Mouse (Mus musculus): ENCODE measurements around the gene Axin1. TPM values are rescaled to one million over a fixed set of nuclear protein-coding genes. Genes with fewer than 3 reads are reported as not detected.
"Not testable (repeated sequence)": the region's sequence is repeated elsewhere in the genome, so short reads cannot be mapped to it uniquely, and the experiment has no call there.

The Axin1 gene
- polyA plus RNA-seq (2016; fragmentation: Nextera tagmentation; extraction: Ambion mirVana), result 9.5 and 12.4 TPM in 2 replicates

GRCm38 (mm10) chr17:26138239-26138836 lies at the start of gene Axin1:
Axin1 (plus strand) TSS chr17:26138688.
- Histone ChIP-seq H3K27ac (replicated peaks) (peak within 1 kb of the TSS; percentile 93), H3K4me1 (peaks cover 35% of the 10 kb centered on the region), H3K36me3 (replicated peaks) (peaks cover 23% of the 10 kb centered on the region), H3K9me3 (no peaks in the 10 kb centered on the region), H3K4me3 (peak within 1 kb of the TSS; percentile 91), H3K27me3 (replicated peaks; ENCODE audit: low read depth, poor library complexity, severe bottlenecking) (no peaks in the 10 kb centered on the region)
- peak; percentile 98 for DNase-seq (ENCODE audit: low spot score)
- WGBS, result 1% methylated on average over 42 of the region's 42 CpGs

GRCm38 (mm10) chr17:26089905-26090632 lies 48.4 kb upstream of the Axin1 start, which contains the start of gene Decr2:
Decr2 (minus strand) TSS chr17:26090337.
- peak within 1 kb of the TSS; percentile 62 for H3K4me3 ChIP-seq
- no peaks in the 10 kb centered on the region for H3K27me3 ChIP-seq (replicated peaks; ENCODE audit: low read depth, poor library complexity, severe bottlenecking)
- H3K27ac ChIP-seq (replicated peaks), result peak within 1 kb of the TSS; percentile 78
- WGBS, result 2% methylated on average over 32 of the region's 32 CpGs
- no peaks in the 10 kb centered on the region for H3K9me3 ChIP-seq
- peaks cover 39% of the 10 kb centered on the region for H3K36me3 ChIP-seq (replicated peaks)
- H3K4me1 ChIP-seq, result peaks cover 23% of the 10 kb centered on the region
- peak; percentile 88 for DNase-seq (ENCODE audit: low spot score)

- no peak for DNase-seq (ENCODE audit: low spot score)
- H3K36me3 ChIP-seq (replicated peaks), result peaks cover 29% of the 10 kb centered on the region
- WGBS, result 29% methylated on average over 9 of the region's 9 CpGs
These were observed 43.9 kb upstream of the Axin1 start for GRCm38 (mm10) chr17:26094531-26095110.

DNA sequence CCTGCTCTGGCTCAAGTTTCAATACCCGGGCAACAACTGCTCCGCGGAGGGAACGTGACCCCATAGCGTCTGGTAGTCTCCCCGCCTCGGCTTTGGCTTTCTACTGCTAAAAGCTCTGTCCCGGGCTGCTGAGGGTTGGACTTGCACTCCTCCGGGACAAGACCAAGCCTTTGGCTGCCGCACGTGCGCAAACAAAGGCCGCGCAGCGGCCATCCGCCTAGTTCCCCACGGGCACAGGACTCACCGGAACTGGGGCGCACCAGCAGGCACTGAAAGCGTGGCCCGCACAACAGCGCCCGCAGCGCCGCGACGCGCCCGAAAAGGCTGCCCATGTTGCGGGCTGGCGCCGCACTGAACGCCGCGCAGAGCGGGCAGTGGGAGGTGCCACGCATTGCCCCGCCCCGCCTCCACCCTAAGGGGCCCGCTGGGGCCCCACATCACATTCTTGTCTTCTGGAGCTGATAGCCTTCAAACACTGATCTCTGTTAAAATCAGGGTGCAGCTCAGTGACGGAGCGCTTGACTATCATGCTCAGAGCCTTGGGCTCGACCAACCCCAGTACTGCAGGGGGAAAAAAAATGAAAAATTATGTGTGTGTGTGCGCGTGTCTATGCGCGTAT lies 43.3 kb upstream of the Axin1 start, which contains the start of gene Nme4:
Gene Nme4 (minus strand): TSS at position 482 of the 620 bp plus-strand sequence.
- Histone ChIP-seq H3K9me3 (no peaks in the 10 kb centered on the region), H3K27me3 (replicated peaks; ENCODE audit: low read depth, poor library complexity, severe bottlenecking) (no peaks in the 10 kb centered on the region), H3K27ac (replicated peaks) (peak within 1 kb of the TSS; percentile 96), H3K36me3 (replicated peaks) (peaks cover 29% of the 10 kb centered on the region), H3K4me3 (peak within 1 kb of the TSS; percentile 73), H3K4me1 (peaks cover 22% of the 10 kb centered on the region)
- DNase-seq (ENCODE audit: low spot score), result peak; percentile 81
- 3% methylated on average over 47 of the region's 47 CpGs for WGBS

More at GRCm38 (mm10) chr17:26094531-26095110, 43.9 kb upstream of the Axin1 start:
- no peaks in the 10 kb centered on the region for H3K9me3 ChIP-seq
- H3K4me1 ChIP-seq, result peaks cover 28% of the 10 kb centered on the region
- peak overlapping the region; percentile 96 for H3K27ac ChIP-seq (replicated peaks)
- no peaks in the 10 kb centered on the region for H3K27me3 ChIP-seq (replicated peaks; ENCODE audit: low read depth, poor library complexity, severe bottlenecking)
- H3K4me3 ChIP-seq, result peak overlapping the region; percentile 73

DNA sequence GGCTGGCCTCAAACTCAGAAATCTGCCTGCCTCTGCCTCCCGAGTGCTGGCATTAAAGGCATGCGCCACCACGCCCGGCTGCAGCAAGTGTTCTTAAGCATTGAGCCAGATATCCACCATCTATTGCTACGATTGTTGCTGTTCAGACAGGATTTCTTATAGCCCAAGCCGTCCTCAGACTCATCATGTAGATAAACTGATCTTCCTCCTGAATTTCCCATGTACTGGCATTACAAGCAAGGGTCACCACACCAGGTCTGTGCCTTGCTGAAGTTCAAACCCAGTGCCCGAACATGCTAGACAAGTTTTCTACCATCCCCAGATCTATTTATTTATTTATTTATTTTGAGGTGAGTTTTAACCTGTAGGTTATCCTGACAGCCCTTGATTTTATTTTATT lies 40.0 kb upstream of the Axin1 start:
- Histone ChIP-seq H3K4me3 (no peak overlapping the region), H3K4me1 (peaks cover 26% of the 10 kb centered on the region)

GRCm38 (mm10) chr17:26099316-26099715 lies 39.2 kb upstream of the Axin1 start:
- H3K4me3 ChIP-seq; H3K9me3 ChIP-seq; DNase-seq (ENCODE audit: low spot score); H3K27ac ChIP-seq (replicated peaks); H3K27me3 ChIP-seq (replicated peaks; ENCODE audit: low read depth, poor library complexity, severe bottlenecking); H3K36me3 ChIP-seq (replicated peaks): not testable (repeated sequence)
- H3K4me1 ChIP-seq, result peaks cover 17% of the 10 kb centered on the region
- WGBS, result 59% methylated on average over 3 of the region's 3 CpGs

More for the DNA sequence above, 40.0 kb upstream of the Axin1 start:
- DNase-seq (ENCODE audit: low spot score), result no peak
- Histone ChIP-seq H3K9me3 (no peaks in the 10 kb centered on the region), H3K36me3 (replicated peaks) (peaks cover 7% of the 10 kb centered on the region), H3K27ac (replicated peaks) (no peak overlapping the region), H3K27me3 (replicated peaks; ENCODE audit: low read depth, poor library complexity, severe bottlenecking) (no peaks in the 10 kb centered on the region)
- WGBS, result 92% methylated on average over 7 of the region's 7 CpGs

- H3K36me3 ChIP-seq (replicated peaks), result no peaks in the 10 kb centered on the region
- no peak for DNase-seq (ENCODE audit: low spot score)
These were observed 38.3 kb upstream of the Axin1 start for GRCm38 (mm10) chr17:26100166-26100565.

GRCm38 (mm10) chr17:26101478-26101877 lies 37.0 kb upstream of the Axin1 start:
- Histone ChIP-seq H3K27ac (replicated peaks) (no peak overlapping the region; the same call in 1 of the 2 replicates), H3K4me1 (peaks cover 3% of the 10 kb centered on the region), H3K4me3 (no peak overlapping the region), H3K9me3 (no peaks in the 10 kb centered on the region), H3K36me3 (replicated peaks) (no peaks in the 10 kb centered on the region), H3K27me3 (replicated peaks; ENCODE audit: low read depth, poor library complexity, severe bottlenecking) (no peaks in the 10 kb centered on the region)
- peak; percentile 38 for DNase-seq (ENCODE audit: low spot score)
- WGBS, result 53% methylated on average over 4 of the region's 4 CpGs

More at GRCm38 (mm10) chr17:26100166-26100565, 38.3 kb upstream of the Axin1 start:
- Histone ChIP-seq H3K4me3 (no peak overlapping the region), H3K9me3 (no peaks in the 10 kb centered on the region), H3K27ac (replicated peaks) (no peak overlapping the region), H3K4me1 (peaks cover 9% of the 10 kb centered on the region), H3K27me3 (replicated peaks; ENCODE audit: low read depth, poor library complexity, severe bottlenecking) (no peaks in the 10 kb centered on the region)
- 34% methylated on average over 2 of the region's 2 CpGs for WGBS

GRCm38 (mm10) chr17:26105619-26106018 lies 32.9 kb upstream of the Axin1 start:
- WGBS, result 75% methylated on average over 4 of the region's 4 CpGs
- Histone ChIP-seq H3K4me3 (no peak overlapping the region), H3K27me3 (replicated peaks; ENCODE audit: low read depth, poor library complexity, severe bottlenecking) (peaks cover 18% of the 10 kb centered on the region), H3K27ac (replicated peaks) (no peak overlapping the region), H3K9me3 (no peaks in the 10 kb centered on the region), H3K36me3 (replicated peaks) (no peaks in the 10 kb centered on the region), H3K4me1 (peaks cover 7% of the 10 kb centered on the region)
- DNase-seq (ENCODE audit: low spot score), result no peak

DNA sequence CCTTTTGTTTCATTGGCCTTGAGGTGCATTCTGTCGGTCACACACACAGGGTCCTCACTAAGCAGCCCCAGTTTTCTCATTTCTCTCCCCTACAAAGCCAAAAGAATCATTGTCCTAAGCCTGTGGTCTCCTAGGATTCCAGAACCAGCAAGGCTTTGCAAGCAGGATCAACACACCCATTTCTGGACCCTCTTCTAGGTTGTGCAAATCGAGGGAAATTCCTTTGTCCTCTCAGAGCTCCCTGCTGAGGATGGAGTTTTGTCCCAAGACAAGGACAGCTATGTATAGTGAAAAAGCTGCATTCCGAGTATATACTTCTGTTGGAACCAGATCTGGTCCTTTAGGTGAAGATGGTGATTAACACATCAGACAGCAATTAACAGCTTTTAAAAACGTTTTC lies 28.3 kb upstream of the Axin1 start:
- H3K9me3 ChIP-seq, result no peaks in the 10 kb centered on the region
- no peak overlapping the region for H3K27ac ChIP-seq (replicated peaks)
- H3K4me1 ChIP-seq, result peaks cover 26% of the 10 kb centered on the region
- no peaks in the 10 kb centered on the region for H3K36me3 ChIP-seq (replicated peaks)
- WGBS, result 18% methylated on average over 4 of the region's 4 CpGs
- no peak overlapping the region for H3K4me3 ChIP-seq
- DNase-seq (ENCODE audit: low spot score), result no peak
- H3K27me3 ChIP-seq (replicated peaks; ENCODE audit: low read depth, poor library complexity, severe bottlenecking), result peaks cover 63% of the 10 kb centered on the region

- H3K9me3 ChIP-seq, result no peaks in the 10 kb centered on the region
- no peaks in the 10 kb centered on the region for H3K36me3 ChIP-seq (replicated peaks)
- peaks cover 72% of the 10 kb centered on the region for H3K27me3 ChIP-seq (replicated peaks; ENCODE audit: low read depth, poor library complexity, severe bottlenecking)
- no peak overlapping the region for H3K27ac ChIP-seq (replicated peaks)
- 0 out of 2 replicates have a peak overlapping the region, but pooled peaks have one; percentile 0 for H3K4me3 ChIP-seq
- DNase-seq (ENCODE audit: low spot score), result no peak
- H3K4me1 ChIP-seq, result peaks cover 26% of the 10 kb centered on the region
- whole genome bisulfite sequencing, result 1% methylated on average over 4 of the region's 4 CpGs
These were observed 27.5 kb upstream of the Axin1 start for GRCm38 (mm10) chr17:26111024-26111423.

GRCm38 (mm10) chr17:26111722-26112121 lies 26.8 kb upstream of the Axin1 start:
- Histone ChIP-seq H3K27me3 (replicated peaks; ENCODE audit: low read depth, poor library complexity, severe bottlenecking) (peaks cover 79% of the 10 kb centered on the region), H3K9me3 (no peaks in the 10 kb centered on the region), H3K4me3 (no peak overlapping the region), H3K4me1 (peaks cover 26% of the 10 kb centered on the region), H3K27ac (replicated peaks) (no peak overlapping the region), H3K36me3 (replicated peaks) (no peaks in the 10 kb centered on the region)
- DNase-seq (ENCODE audit: low spot score), result no peak
- 18% methylated on average over 4 of the region's 4 CpGs for WGBS
